Mouse (Mus musculus): ENCODE data around the gene Nacc2. TPM values are rescaled to one million over a fixed set of nuclear protein-coding genes. Genes with fewer than 3 reads are reported as not detected.

Nacc2 gene
- total RNA-seq, 2 experiments from 2014 or later = 23.4 to 25.3 TPM

- intact Hi-C loops (cut with DNase I) = loop anchor here (2.0 to 5.0 kb wide), 3 partner anchors 18 to 288 kb away; partner anchors contain the start of gene Nacc2
- peak; percentile 99 for DNase-seq
Measured at GRCm38 (mm10) chr2:26140292-26140819, 17.3 kb upstream of the Nacc2 start.

DNA sequence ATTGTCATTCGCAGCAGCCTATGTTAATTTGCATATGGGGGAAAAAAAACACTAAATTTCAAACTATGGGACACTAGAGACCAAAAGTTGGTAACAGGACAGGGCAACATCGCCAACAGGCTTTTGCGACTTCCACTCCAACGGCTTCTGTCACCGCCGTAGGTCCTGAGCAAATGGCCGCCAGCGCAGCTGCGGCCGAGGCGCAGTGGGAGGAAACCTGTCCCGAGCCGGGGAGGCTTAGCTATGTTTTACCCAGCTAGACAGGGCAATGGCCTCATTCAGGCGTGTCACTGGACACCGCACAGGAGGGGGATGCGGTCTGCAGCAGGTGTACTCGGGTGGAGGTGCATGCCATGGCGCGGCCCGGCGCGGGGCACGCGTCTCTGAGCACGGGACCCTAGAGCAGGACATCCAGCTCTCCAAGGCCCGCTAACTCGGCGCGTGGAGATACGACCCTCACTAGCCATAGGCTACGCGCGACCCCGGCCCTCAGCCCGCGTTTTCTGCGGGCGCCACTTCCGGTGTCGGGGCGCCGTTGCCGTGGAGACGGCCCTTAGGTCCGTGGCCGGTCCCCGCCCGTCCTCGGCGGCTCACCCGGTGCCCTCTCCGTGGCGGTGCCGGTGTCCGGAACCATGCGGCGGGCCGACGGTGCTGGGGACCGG is 16.7 kb upstream of the Nacc2 start:
- intact Hi-C loops (cut with DNase I) = loop anchor here (2.0 to 5.0 kb wide), 3 partner anchors 17 to 287 kb away; partner anchors contain the start of gene Nacc2
- no peak for DNase-seq

DNA sequence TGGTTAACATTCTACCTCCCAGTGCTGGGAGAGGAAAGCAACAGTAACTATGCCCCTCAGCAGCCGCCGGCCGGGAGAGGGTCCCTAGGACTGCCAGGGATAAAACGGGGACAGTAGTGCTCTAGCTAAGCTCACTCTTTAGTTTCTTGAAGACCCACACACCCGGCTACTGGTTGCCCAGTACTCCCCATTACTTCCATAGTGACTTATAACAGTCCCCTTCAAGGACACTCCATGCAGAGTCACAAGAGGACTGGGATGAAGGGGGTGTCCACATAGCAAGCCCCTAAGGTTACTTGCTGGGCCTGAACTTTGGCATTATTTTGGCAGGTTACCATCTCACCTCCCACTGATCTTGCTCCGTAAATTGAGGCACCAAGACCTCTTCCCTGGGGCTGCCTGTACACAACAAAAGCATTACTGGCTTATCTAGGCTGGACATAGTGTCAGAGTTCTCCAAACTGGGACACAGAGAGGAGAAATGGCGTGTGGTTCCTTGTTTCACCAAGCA is 16.1 kb upstream of the Nacc2 start:
- DNase-seq = no peak
- intact Hi-C loops (cut with DNase I) = no loop called here

- no peak for DNase-seq
- intact Hi-C loops (cut with DNase I) = no loop called here
Measured at GRCm38 (mm10) chr2:26138252-26139033, 15.4 kb upstream of the Nacc2 start.

DNA sequence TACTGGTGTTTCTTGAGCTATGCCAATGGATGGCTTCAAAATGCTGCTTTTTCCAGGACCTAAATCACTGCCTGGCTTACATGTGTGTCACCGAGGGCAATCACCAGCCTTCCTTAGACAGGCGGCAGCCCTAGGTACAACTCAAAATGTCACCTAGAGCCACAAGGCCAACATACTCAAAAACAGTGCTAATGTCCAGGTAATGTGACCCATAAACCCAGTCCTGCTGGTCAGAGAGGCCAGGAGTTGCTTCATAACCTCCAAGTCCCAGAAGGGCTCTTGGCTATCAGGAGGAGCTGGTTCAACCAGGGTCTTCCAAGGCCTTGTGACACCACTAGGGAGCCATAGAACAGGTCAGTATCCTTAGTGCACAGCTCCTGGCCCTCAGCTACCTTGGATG is 11.6 kb upstream of the Nacc2 start:
- intact Hi-C loops (cut with DNase I) = no loop called here
- DNase-seq = no peak

DNA sequence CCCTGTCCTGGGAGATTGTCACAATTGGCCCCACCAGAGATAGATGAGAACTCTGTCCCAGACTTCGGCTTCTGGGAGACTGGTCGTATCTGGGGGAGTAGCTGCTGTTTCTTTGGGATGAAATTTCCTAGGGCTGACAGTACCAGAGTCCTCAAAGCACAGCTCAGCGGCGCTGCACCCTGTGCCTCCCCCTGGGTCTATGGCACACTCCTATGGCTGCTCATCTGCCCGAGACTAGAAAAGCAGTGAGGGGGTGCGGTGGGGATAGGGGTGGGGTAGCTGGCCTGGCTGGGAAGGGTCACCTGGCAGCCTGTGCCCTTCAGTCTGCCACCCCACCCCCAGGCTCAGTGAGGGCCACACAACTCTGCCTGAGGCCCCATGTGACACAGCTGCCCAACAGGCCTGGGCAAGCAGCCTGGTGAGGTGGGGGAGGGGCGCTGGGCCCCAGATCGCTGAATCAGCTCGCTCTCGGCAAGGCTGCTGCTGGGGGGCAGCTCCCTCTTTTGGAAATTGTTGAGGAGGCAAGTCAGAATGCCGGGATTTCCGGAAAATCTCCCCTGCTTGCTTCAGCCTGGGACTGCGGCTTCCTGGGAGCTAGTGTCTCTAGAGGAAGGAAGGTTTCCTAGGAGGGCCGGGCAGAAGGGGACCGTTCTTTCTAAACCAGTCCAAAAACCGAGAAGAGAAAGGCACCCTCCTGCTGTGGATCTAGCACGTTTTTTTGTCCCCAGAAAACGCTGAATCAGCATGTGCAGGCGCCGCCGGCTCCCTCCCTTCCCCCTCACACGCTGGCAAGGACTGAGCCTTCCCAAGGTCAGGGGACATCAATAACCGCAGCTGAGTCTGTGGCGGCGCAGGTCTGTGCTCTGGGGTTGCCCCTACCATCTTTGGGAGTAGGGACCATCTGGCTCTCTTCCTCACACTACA is 9.9 kb upstream of the Nacc2 start:
- intact Hi-C loops (cut with DNase I) = no loop called here
- peak; percentile 81 for DNase-seq

- intact Hi-C loops (cut with DNase I) = no loop called here
- DNase-seq = no peak
Measured at GRCm38 (mm10) chr2:26131327-26131726, 8.3 kb upstream of the Nacc2 start.

DNA sequence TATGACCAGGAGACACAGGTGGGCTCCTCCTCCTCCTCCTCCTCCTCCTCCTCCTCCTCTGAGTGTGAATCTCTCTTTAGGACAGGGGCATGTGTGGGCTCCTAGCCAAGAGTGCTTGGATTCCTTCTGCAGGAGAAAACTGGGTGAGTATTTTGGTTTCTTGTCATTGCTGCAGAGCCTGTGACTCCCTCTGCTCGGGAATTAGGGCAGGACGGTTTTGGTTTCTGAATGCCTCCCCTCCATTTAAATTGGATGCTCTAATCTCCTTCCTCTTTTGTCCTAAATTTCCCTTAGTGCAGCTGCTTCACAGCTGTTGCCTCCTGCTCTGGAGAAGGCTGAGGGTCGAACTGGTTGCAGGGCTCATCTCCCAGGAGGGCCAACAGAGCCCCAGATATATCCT is 6.9 kb upstream of the Nacc2 start:
- DNase-seq = no peak
- intact Hi-C loops (cut with DNase I) = no loop called here

- DNase-seq = no peak
- intact Hi-C loops (cut with DNase I) = no loop called here
Measured at GRCm38 (mm10) chr2:26129346-26129745, 6.3 kb upstream of the Nacc2 start.

DNA sequence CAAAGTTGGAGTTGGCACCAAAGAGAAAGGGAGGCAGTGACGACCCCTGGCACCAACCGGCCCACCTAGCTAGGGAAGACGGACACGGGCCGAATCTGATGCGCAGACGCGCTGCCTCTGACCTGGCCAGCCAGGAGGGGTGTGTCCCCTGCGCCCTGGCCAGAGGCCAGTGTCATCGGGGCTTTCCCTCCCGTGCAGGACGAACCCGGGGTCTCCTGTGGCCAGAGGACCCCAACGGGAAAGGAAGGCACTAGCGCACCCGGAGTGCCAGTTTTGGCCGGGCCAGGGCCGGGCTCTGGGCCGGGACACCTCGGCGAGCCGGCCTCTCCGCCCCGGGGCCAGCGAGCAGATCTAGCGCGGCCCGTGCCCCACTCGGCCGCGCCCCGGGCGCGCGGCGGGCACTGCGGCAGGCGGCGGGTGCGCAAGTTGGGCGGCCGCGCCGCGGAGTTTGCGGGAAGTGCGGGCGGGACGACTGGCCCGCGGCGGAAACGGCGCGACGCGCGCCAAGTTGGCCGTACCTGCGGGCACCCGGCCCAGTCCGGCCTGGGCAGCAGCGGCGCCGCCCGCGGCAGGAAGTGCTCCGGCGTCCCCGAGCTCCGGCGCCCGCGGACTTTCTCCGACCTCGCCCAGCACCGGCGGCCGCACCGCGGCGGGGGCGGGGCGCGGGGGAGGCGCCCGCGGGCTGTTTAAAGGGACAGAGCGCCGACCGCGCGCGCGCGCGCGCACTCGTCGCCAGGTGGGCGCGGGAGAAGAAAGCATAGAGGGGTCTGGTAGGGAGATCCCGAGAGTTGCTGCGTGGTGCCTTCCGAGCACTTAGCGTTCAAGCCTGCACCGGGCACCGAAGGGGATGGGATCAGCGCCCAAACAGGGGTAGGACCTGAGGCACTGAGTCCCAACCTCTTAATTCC is 595 bp downstream of the Nacc2 start:
- peak; percentile 78 to 82 for DNase-seq
- intact Hi-C loops (cut with DNase I) = loop anchor here (2.0 kb wide), 1 partner anchor 18 kb away; no protein-coding TSS in a partner anchor

- intact Hi-C loops (cut with DNase I) = loop anchor here (2.0 kb wide), 1 partner anchor 19 kb away; no protein-coding TSS in a partner anchor
- DNase-seq = no peak
Measured at GRCm38 (mm10) chr2:26121541-26122083, 1.4 kb downstream of the Nacc2 start.

DNA sequence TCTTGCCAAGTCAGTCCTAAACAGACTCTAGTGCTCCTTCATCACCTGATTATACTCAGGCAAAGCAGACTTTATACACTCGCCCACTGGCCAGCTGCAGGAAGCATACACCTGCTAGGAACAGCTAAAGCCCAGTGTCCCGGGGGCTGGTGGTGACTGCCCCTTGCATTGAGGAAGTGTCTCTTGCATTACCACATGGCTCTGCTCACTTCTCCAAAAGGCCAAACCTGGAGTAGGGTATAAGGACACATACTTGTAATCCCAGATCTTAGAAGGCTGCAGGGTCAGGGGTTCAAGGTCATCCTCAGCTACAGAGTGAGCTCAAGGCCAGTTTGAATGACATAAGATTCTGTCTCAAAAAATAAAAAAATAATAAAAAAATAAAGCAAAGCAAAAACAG is 3.4 kb downstream of the Nacc2 start:
- no peak for DNase-seq
- intact Hi-C loops (cut with DNase I) = no loop called here

- no peak for DNase-seq
- intact Hi-C loops (cut with DNase I) = no loop called here
Measured at GRCm38 (mm10) chr2:26119310-26119592, 3.8 kb downstream of the Nacc2 start.

- intact Hi-C loops (cut with DNase I) = no loop called here
- DNase-seq = peak; percentile 32 to 40
Measured at GRCm38 (mm10) chr2:26118584-26119309, 4.3 kb downstream of the Nacc2 start.

- no peak for DNase-seq
- intact Hi-C loops (cut with DNase I) = no loop called here
Measured at GRCm38 (mm10) chr2:26117580-26117979, 5.4 kb downstream of the Nacc2 start.

- DNase-seq = no peak
- intact Hi-C loops (cut with DNase I) = no loop called here
Measured at GRCm38 (mm10) chr2:26116550-26116949, 6.5 kb downstream of the Nacc2 start.

DNA sequence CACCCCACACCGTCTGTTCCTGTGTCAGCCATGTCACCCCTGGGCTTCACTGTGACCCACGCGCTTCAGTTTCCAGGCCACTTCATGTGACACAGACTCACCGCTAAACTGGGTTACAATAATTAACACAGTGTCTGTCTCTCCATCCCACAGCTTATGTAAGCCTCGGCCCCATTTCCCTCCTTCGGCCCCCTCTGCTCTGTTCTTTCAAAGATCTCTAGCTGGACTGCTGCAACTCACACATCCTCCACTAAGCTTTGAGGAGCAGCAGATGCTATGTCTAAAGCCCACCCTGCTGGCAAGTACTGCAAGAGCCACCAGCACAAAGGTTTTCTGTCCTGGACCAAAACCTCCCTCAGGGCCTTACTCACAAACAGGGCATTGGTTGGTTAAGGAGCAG is 7.8 kb downstream of the Nacc2 start:
- no peak for DNase-seq
- intact Hi-C loops (cut with DNase I) = no loop called here

DNA sequence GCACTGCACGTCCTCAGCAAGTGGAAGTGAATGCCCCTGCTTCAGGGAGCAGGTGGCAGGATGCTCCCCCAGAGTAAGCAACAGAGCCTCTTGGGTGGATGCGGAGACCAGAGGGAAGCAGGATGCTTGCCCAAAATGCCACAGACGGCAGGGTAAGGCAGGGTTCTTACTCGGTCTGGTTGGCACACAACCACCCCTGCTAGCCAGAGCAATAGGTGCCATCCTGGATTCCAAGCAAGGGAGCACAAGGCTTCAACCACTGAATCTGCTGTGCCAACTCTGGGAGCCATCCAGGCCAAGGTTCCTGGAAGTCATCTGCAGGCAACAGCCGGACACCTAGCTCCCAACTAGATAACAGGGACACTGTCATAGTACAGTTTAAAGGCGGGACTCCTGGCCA is 14.8 kb downstream of the Nacc2 start:
- intact Hi-C loops (cut with DNase I) = no loop called here
- DNase-seq = no peak

DNA sequence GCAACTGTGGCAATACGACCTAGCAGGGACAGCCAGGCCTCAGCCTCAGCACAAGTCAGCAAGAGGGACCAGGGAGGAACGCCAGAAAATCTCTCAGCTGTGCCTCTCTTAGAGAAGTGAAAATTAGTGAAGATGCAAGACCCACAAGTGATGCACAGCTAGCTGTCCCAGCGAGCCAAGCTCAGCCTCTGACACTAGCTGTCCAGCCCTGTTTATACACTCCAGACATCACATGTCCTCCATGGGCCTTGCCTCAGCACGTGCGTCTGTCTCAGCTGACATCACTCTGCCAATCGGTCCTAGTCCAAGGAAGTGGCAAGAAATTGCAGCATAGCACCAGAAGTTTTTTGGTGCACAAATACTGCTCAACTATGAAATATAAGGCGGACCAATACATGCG is 16.0 kb downstream of the Nacc2 start:
- DNase-seq = no peak
- intact Hi-C loops (cut with DNase I) = no loop called here
